ENCODE assay signal across 7 mouse cellular contexts in the genomic region with DNA sequence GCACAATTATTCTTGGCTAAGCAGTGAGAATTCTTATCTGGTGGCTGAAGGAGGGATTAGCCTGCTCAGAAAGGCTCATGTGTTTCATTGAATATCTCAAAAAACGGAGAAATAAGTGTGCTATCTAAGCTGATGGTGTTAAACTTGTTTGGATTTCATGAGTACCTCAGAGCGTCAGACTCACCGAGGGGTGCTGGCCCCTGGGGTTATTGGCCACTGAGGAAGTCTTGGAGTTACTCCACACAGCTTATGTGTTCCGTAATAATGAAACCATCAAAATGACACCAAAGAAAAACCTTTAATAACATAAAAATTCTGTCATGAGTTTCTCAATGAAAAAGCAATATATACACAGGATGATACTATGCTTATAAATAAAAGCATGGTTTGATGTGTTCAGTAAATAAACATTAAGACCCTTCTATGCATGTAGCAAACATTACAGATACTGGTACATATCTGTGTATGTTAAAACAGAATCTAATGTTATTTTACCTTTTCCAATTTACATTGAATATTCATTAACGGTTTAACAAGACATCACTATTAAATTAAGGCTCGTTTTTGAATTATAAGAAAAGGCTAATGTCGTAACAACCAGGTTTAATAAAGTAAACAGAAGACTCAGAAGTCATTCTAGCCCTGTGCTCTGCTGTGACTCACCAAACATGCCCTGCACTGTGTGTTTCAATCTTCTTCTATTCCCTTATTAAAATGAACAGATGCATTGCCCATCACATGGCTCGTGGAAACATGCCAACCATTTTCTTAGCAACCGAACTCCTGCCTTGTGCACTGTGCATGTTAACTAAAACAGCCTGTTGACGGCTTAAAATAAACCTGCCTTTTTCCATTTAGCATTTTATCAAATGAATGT.
DNase-seq lines count a peak whose midpoint lies in the region; ATAC-seq and TF ChIP-seq lines count a peak whose summit lies in the region.

No protein-coding gene starts in this region.

- H3K4me2 ChIP-seq in neural tube, embryonic 13.5 days = no peak overlapping the region
- H3K4me2 ChIP-seq in midbrain, postnatal 0 days (ENCODE audit: low read depth, low read length, poor library complexity, severe bottlenecking) = peak overlapping the region; percentile 37

- H3K4me3 ChIP-seq in neural tube, embryonic 13.5 days = no peak overlapping the region
- peak overlapping the region; percentile 61 for H3K4me3 ChIP-seq in layer of hippocampus, adult 2 months
- H3K4me3 ChIP-seq in midbrain, postnatal 0 days (ENCODE audit: low read depth, low read length) = peak overlapping the region; percentile 13; the same call in 1 of the 2 replicates

- no peaks in the 10 kb centered on the region for H3K27me3 ChIP-seq in neural tube, embryonic 13.5 days
- H3K27me3 ChIP-seq in midbrain, postnatal 0 days (ENCODE audit: insufficient read depth, low read length) = no peaks in the 10 kb centered on the region

- H3K9me3 ChIP-seq in neural tube, embryonic 13.5 days = no peaks in the 10 kb centered on the region
- no peaks in the 10 kb centered on the region for H3K9me3 ChIP-seq in midbrain, postnatal 0 days (ENCODE audit: low read length)

- ATAC-seq in neural tube, embryonic 13.5 days (ENCODE audit: low read depth) = peak; percentile 77; the same call in 1 of the 2 replicates
- ATAC-seq in midbrain, postnatal 0 days (ENCODE audit: low FRiP score) = peak; percentile 88
- no peak for ATAC-seq in activated CD4-positive, CD25-positive, alpha-beta regulatory T cell, adult 4 months

- no peak for TF ChIP-seq CTCF in layer of hippocampus, adult 2 months (conservative IDR thresholded peaks at IDR 0.05)
- no peak for TF ChIP-seq CTCF in midbrain, postnatal 0 days (IDR thresholded peaks at IDR 0.05)

- WGBS in neural tube, embryonic 13.5 days = 70% methylated on average over 10 of the region's 10 CpGs
- 36% methylated on average over 10 of the region's 10 CpGs for WGBS in midbrain, postnatal 0 days

- no peak overlapping the region for H3K9ac ChIP-seq in neural tube, embryonic 13.5 days
- peak overlapping the region; percentile 44; the same call in 1 of the 2 replicates for H3K9ac ChIP-seq in midbrain, postnatal 0 days (replicated peaks; ENCODE audit: low read length, poor library complexity, severe bottlenecking)

- no peaks in the 10 kb centered on the region for H3K36me3 ChIP-seq in neural tube, embryonic 13.5 days
- no peaks in the 10 kb centered on the region for H3K36me3 ChIP-seq in midbrain, postnatal 0 days (ENCODE audit: insufficient read depth, low read length)

- DNase-seq in neural tube, embryonic 10.5 days (ENCODE audit: extremely low spot score, low spot score) = no peak
- DNase-seq in cerebellum, postnatal 36 days = peak; percentile 25 to 55
- peak; percentile 88 to 91 for DNase-seq in layer of hippocampus, adult 2 months (ENCODE audit: low spot score in 2 of 2)
- DNase-seq in midbrain, postnatal 0 days (ENCODE audit: low spot score) = peak; percentile 94
- no peak for DNase-seq in urinary bladder, postnatal 25 days (ENCODE audit: low spot score)

- H3K27ac ChIP-seq in neural tube, embryonic 13.5 days (replicated peaks) = no peak overlapping the region
- peak overlapping the region; percentile 96 for H3K27ac ChIP-seq in layer of hippocampus, adult 2 months
- H3K27ac ChIP-seq in midbrain, postnatal 0 days (ENCODE audit: low read depth, low read length) = peak overlapping the region; percentile 68

- peaks cover 9% of the 10 kb centered on the region for H3K4me1 ChIP-seq in neural tube, embryonic 13.5 days (replicated peaks)
- H3K4me1 ChIP-seq in midbrain, postnatal 0 days (ENCODE audit: insufficient read depth, low read length) = peaks cover 5% of the 10 kb centered on the region; the same call in 1 of the 2 replicates

Comparison
In these comparisons a context has a peak if more than half of its experiments do, and no peak if none do; other contexts are left out.
1. DNase-seq: peak in cerebellum, postnatal 36 days (2 of 2), layer of hippocampus, adult 2 months (2 of 2) and midbrain, postnatal 0 days (single experiment); none in neural tube, embryonic 10.5 days (single experiment) and urinary bladder, postnatal 25 days (single experiment).